Mouse (Mus musculus) embryonic fibroblast, embryonic 13.5 days (primary cell): ENCODE measurements around the gene Zfp462. TPM values are rescaled to one million over a fixed set of nuclear protein-coding genes. Genes with fewer than 3 reads are reported as not detected.

Source experiments
- H3K27ac ChIP-seq: 2 replicates; pipeline ENCODE4 v1.5.1; 2012; ENCODE audit warnings: low read length, control low read depth, inconsistent platforms; ENCODE audit not compliant: insufficient read depth
- H3K4me1 ChIP-seq: 2 replicates; pipeline ENCODE4 v1.6.1; 2011; ENCODE audit warnings: low read length; ENCODE audit not compliant: control insufficient read depth, insufficient read depth
- H3K4me3 ChIP-seq: 2 replicates; pipeline ENCODE4 v1.5.1; 2011; ENCODE audit warnings: mild to moderate bottlenecking, control low read depth, low read length; ENCODE audit not compliant: insufficient read depth
- CTCF ChIP-seq: IDR thresholded peaks from 2 replicates; pipeline ENCODE4 v1.5.1; 2011; ENCODE audit warnings: mild to moderate bottlenecking, control low read depth, low read length, moderate library complexity, borderline replicate concordance; ENCODE audit not compliant: insufficient read depth
- POLR2A ChIP-seq: IDR thresholded peaks from 2 replicates; pipeline ENCODE4 v1.6.1; 2011; ENCODE audit warnings: low read depth, mild to moderate bottlenecking, control low read depth, low read length, moderate library complexity
- polyA plus RNA-seq: library from polyadenylated mRNA; stranded (reverse); fragments of >200 nt; gene quantifications from 2 replicates; pipeline ENCODE4 v1.2.4, GENCODE M21; 2011; ENCODE audit warnings: low read depth; ENCODE audit not compliant: missing spikeins, insufficient read length

Gene Zfp462
- polyA plus RNA-seq, 1 experiment = 23.7 TPM

DNA sequence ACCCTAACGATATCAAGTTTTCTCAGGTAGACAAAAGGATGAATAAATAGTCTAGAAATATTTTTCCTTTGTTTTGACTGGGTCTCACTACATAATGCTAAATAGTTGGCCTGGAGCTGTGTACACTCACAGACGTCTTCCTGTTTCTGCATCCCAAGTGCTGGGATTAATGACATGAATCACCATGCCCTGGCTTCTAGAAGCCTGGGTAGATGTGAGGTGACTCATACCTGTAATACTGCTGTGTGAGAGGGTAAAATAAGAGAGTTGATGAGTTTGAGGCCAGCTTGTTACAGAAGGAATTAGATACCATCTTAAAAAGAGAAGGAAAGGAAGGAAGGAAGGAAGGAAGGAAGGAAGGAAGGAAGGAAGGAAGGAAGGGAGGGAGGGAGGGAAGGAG is 15.2 kb upstream of the Zfp462 start:
- Histone ChIP-seq H3K4me3 (no peak overlapping the region), H3K27ac (no peak overlapping the region), H3K4me1 (no peaks in the 10 kb centered on the region; the same call in 1 of the 2 replicates)
- no peak for TF ChIP-seq POLR2A
- no peak for TF ChIP-seq CTCF

DNA sequence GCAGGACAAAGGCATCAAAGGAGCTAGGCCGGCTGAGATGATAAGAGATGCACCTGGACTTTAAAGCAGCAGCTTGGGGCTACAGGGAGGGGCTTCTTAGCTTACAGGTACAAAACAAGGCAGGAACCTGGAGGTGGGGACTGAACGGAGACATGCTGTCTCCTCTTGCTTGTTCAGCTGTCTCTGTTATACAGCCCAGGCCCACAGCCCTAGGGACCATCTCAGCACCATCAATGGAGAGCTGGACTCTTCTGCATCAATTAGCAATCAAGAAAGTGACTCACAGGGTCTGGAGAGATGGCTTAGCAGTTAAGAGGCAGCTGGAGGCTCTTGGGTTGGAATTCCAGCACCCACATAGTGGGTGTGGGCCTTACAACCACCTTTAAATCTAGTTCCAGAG is 12.2 kb upstream of the Zfp462 start:
- no peak overlapping the region for H3K4me3 ChIP-seq

DNA sequence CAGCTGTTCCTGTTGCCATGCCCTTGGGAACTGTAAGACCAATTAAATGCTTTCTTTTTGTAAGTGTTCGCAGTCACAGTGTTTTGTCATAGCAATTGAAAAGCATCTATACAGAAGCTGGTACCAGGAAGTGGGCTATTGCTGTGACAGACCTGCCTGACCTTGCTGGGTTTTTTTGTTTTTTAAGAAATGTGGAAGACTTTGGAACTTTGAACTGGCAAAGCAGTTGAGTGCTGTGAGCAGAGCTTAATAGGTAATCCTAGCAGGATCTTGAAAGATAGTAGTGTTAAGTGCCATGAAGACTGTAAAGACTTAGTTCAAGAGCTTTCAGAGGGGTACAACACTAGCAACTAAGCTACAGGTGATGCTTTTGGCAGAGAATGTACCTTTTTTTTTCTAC is 7.7 kb upstream of the Zfp462 start:
- Histone ChIP-seq H3K27ac (no peak overlapping the region), H3K4me1 (no peaks in the 10 kb centered on the region; the same call in 1 of the 2 replicates), H3K4me3 (no peak overlapping the region)
- TF ChIP-seq CTCF (no peak), POLR2A (no peak)

More for the DNA sequence above, 12.2 kb upstream of the Zfp462 start:
- H3K27ac ChIP-seq = no peak overlapping the region
- no peaks in the 10 kb centered on the region; the same call in 1 of the 2 replicates for H3K4me1 ChIP-seq
- TF ChIP-seq CTCF (no peak), POLR2A (no peak)

DNA sequence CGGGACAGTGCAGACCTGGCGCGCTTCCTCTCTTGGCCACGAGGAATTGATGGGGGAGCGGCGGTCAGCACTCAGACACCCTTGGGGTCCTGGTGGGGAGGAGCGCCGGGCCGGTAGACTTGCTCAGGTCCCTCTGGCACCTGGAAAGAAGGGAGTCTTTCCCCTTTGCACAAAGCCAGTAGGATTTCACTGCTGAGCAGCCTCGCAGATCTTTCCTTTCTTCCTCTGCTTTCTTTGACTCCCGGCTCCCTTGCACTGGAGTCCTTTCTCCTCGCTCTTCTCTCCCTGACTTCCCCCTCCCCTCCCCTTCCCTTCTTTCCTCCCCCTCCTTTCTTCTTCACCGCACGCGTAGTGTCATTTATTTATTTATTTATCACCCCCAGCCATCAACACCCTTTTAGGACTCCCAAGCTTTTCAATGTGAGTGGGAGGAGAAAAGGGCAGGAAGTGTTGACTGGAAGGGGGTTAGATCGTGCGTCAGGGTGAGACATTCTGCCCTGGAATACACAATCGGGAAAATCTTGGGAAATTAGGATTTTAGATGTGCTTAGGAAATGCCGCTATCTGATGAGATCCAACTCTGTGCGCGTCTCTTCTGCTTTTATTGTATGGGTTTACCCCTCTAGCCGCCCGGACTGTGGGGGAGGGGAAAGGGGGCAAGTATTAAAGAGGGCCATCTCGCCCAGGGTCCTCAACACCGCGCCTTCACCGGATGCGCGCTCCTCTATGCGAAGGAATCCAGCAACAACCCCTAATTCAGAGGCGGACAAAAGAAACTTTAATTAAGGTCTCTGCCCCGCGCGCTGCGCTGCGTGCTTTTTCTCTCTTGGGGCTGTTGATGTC is 976 bp downstream of the Zfp462 start:
- Histone ChIP-seq H3K27ac (peak overlapping the region; percentile 85), H3K4me3 (peak overlapping the region; percentile 83), H3K4me1 (no peaks in the 10 kb centered on the region; the same call in 1 of the 2 replicates)
- TF ChIP-seq CTCF (no peak), POLR2A (peak; percentile 41)

DNA sequence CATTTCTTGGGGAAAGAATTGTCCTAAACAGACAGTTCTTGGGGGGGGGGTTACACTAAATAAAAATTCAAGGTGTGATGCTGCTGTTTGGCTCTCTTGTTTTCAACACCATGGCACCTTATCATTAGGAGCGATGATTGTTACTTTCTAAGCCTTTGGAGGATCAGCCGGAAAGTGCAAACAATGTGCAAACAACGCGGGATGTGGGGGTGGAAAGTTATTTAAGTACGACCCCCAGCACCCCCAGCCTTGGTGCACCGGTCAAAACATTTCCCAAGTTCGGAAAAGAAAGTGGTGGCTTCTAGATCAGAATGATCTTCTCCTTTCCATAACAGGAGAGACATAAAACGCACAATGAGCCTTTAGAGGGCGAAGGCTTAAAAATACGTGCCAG is 1.8 kb downstream of the Zfp462 start:
- no peak for TF ChIP-seq CTCF
- 0 out of 2 replicates have a peak, but pooled peaks have one; percentile 8 for TF ChIP-seq POLR2A
- Histone ChIP-seq H3K27ac (peak overlapping the region; percentile 85), H3K4me1 (no peaks in the 10 kb centered on the region; the same call in 1 of the 2 replicates), H3K4me3 (peak overlapping the region; percentile 83)

DNA sequence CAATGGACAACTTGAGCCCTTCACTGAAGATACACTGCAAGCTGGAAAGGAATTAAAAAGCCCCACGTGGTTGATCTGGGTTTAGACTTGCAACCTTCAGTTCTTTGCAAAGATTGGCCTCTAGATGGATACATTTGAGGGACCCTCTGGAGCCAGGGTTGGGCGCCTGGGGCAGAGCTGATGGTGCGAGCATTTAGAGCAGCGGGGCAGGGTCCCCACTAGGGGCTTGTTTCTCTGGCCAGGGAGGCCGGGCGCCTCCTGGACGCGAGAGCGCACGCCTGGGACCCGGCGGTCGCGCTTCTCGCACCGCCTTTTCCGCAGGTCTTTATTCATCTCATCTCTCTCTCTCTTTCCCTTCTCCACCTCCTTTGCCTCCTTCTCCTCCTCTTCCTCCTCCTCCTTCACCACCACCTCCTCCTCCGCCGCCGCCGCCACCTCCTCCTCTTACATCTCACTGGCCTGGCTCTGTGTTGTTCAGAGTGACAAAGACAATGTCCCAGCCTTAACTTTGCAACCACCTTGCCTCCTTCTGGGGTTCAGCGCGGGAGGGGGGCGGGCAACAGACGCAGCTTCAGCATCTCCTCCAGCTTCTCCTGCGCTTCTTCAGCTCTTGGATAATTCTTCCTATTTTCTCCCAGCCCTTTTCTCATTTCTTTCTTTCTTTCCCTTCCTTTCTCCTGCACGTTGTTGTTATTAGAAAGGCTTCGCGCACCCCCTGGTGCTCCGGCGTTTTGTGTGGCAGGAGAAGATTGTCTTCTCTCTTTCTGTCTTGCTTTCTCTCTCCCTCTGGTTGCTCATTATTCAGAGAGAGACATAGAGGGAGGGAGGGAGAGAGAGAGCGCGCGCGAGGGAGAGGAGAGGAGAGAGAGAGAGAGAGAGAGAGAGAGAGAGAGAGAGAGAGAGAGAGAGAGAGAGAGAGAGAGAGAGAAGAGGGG is 2.5 kb downstream of the Zfp462 start:
- H3K4me3 ChIP-seq = peak overlapping the region; percentile 83

DNA sequence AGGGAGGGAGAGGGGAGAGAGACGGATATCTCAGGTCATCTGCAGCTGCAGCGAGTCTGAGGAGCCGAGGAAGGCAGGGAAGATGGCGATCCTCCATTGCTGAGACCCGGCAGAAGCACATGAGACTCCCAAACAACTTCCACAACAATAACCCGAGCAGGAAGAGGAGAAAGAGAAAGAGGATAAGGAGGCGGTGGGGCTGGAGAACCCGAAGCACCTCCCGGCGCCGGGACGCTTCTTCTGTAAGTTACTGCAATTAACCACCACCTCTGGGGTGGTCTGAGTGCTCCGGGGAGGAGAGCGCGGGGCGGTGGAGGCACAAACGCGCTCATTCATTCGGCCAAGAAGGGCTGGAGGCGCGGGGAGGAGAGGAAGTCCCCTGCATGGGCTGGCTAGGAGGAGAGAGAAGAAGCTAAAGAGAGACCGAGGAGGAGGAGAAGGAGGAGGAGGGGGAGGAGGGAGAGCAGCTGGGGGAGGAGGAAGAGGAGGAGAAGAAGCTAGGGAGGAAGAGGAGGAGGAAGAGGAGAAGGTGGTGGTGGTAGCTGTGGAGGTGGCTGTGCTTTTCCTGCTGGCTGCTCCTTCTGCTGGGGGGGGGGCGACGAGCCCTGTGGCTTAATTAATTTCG is 3.3 kb downstream of the Zfp462 start:
- H3K4me1 ChIP-seq = peaks cover 3% of the 10 kb centered on the region; the same call in 1 of the 2 replicates
- H3K4me3 ChIP-seq = peak overlapping the region; percentile 83
- no peak for TF ChIP-seq CTCF
- TF ChIP-seq POLR2A = peak; percentile 58
- peak overlapping the region; percentile 85 for H3K27ac ChIP-seq

More for the DNA sequence above, 2.5 kb downstream of the Zfp462 start:
- TF ChIP-seq POLR2A = no peak; the same call in 1 of the 2 replicates
- TF ChIP-seq CTCF = peak; percentile 19; the same call in 1 of the 2 replicates
- no peaks in the 10 kb centered on the region; the same call in 1 of the 2 replicates for H3K4me1 ChIP-seq
- H3K27ac ChIP-seq = peak overlapping the region; percentile 85

DNA sequence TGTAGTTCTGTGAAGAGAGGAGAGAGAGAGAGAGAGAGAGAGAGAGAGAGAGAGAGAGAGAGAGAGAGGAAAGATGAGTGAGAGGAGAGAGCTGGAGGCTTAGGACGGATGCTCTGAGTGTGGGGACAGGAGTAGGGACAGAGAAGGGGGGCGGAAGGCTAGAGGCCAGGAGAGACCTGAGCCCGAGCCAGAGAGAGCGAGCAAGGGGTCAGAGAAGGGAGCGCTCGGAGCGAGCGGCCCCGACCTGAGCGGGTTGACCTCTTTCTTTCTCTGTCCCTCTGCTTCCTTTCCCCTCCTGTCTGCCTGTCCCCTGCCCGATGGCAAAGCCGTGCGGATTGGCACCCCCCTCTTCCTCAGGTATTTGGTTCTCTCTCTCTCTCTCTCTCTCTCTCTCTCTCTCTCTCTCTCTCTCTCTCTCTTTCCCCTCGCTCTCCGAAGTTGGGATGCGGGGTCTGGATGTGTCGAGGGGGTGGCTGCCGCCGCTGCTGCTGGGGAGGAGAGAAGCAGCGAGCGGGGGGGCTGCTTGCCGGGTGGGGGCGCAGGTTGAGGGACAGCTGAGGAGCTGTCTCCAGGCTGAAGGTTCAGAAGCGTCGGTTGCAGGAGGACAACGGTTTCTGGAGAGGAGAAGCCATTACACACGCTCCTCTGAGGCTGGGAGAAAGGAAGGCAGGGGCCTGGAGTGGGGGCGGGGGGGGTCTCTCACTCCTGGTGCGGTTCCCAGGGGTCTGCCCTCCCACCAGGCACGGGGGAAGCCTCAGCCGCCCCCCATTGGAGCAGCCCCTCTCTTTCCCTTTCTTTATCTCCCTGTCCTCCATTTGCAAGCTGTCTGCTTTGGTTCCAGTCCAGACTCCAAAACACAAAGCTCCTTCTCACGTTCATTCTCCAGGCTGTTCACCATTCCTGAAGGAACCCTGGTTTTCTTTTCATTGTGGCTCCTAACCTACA is 4.0 kb downstream of the Zfp462 start:
- TF ChIP-seq CTCF (no peak), POLR2A (peak; percentile 20)
- H3K4me1 ChIP-seq = peaks cover 6% of the 10 kb centered on the region; the same call in 1 of the 2 replicates
- peak overlapping the region; percentile 83 for H3K4me3 ChIP-seq
- peak overlapping the region; percentile 88 for H3K27ac ChIP-seq
